Mouse (Mus musculus): Measurements from ENCODE around the gene Man1b1. TPM values are rescaled to one million over a fixed set of nuclear protein-coding genes. Genes with fewer than 3 reads are reported as not detected.
A peak's percentile ranks its signal among the peaks of the same experiment; 100 is the strongest.

Gene Man1b1
- 55.6 and 62.8 TPM in 2 replicates for polyA plus RNA-seq (2016; fragmentation: Nextera tagmentation; extraction: Ambion mirVana)

DNA sequence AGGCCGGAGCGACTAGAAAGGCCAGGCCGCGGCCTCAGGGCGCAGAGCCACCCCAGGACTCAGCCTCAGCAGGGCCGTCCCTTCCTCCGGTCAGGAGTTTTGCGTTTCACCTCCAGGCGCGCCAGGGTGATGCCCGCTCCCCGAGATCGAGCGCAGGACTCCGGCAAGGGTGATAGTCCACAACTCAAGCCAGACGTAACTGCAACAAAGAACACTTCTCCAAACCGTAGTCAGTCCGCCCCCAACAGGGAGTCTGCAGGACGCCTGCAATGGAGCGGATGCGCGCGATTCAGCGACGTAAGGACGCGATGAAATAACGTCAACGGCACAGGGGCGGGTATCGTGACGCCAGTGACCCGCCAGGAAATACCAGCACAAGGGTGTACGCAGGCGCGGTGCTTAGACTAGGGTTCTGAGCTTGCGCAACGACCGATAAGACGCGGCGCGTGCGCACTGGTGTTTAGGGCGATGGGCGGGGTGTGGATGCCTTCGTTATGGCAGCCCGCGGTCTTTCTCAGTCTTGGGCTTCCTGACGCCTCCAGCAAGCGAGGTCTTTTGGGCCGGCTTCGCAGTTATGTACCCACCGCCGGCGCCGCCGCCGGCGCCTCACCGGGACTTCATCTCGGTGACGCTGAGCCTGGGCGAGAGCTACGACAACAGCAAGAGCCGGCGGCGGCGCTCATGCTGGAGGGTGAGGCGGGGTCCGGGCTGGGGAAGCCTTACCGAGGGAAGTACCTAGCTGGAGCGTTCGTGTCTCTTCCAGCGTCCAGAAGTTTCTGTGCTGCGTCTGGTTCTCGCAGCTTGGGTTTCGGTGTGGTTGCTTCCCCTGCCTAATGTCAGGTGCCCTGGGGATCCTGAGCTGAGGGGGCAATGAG is at the start of gene Man1b1:
Gene Man1b1, plus strand, starts transcription at position 53 of the 875 bp plus-strand sequence.
- peaks cover 41% of the 10 kb centered on the region for H3K36me3 ChIP-seq
- H3K4me1 ChIP-seq: peaks cover 26% of the 10 kb centered on the region
- whole genome bisulfite sequencing: under 1% methylated on average over 78 of the region's 78 CpGs
- DNase-seq (ENCODE audit: low spot score): peak; percentile 99
- no peaks in the 10 kb centered on the region for H3K9me3 ChIP-seq (replicated peaks)
- peak within 1 kb of the TSS; percentile 94 for H3K27ac ChIP-seq (replicated peaks)
- no peaks in the 10 kb centered on the region for H3K27me3 ChIP-seq (ENCODE audit: low read depth, poor library complexity, severe bottlenecking)
- peak within 1 kb of the TSS; percentile 91 for H3K4me3 ChIP-seq

DNA sequence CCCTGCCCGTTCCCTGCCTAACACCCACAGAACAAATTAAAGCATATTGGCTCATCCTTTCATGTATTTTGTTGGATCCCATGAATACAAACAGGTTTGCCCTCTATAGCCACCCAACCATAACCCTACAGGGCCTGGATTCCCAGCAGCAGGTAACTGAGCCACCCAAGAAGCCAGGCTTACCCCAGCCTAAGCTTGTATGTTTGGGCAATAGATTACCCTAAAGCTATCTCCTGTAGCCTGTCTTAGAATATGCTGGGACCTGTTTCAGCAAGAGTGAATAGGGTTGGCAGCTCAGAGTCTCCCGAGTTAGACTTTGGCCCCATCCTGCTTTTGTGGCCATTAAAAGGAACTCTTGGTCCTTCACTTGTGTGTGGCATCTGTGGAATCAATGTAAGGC is 46.6 kb upstream of the Man1b1 start:
- H3K4me3 ChIP-seq: no peak overlapping the region
- H3K27me3 ChIP-seq (ENCODE audit: low read depth, poor library complexity, severe bottlenecking): peaks cover 44% of the 10 kb centered on the region
- H3K4me1 ChIP-seq: peaks cover 7% of the 10 kb centered on the region; the same call in 1 of the 2 replicates
- H3K36me3 ChIP-seq: peaks cover 61% of the 10 kb centered on the region
- no peaks in the 10 kb centered on the region for H3K9me3 ChIP-seq (replicated peaks)
- no peak for DNase-seq (ENCODE audit: low spot score)
- 91% methylated on average over 2 of the region's 2 CpGs for WGBS
- H3K27ac ChIP-seq (replicated peaks): no peak overlapping the region

DNA sequence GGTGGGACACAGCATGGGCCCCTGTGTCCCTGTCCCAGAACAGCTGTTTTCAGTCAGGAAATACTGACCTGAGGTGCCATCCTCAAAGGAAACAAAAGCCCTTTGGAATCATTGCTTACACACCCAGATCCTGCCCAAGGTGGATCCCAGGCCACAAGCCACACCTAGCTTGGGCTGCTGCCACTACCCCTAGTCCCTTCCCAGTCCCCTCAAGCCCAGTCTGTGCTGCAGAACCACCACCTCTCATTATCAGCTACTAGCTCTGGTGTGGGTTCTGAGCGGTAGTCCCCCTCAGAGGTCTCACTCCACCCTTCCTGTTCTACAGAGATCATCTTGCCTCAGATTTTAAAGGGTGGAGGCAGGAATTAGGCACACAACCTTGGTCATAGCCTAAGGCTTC is 45.8 kb upstream of the Man1b1 start:
- H3K36me3 ChIP-seq: peaks cover 53% of the 10 kb centered on the region
- no peak overlapping the region for H3K4me3 ChIP-seq
- WGBS: 97% methylated on average over 1 of the region's 1 CpGs
- H3K4me1 ChIP-seq: peaks cover 14% of the 10 kb centered on the region
- peaks cover 52% of the 10 kb centered on the region for H3K27me3 ChIP-seq (ENCODE audit: low read depth, poor library complexity, severe bottlenecking)
- no peaks in the 10 kb centered on the region for H3K9me3 ChIP-seq (replicated peaks)
- DNase-seq (ENCODE audit: low spot score): no peak
- no peak overlapping the region for H3K27ac ChIP-seq (replicated peaks)

DNA sequence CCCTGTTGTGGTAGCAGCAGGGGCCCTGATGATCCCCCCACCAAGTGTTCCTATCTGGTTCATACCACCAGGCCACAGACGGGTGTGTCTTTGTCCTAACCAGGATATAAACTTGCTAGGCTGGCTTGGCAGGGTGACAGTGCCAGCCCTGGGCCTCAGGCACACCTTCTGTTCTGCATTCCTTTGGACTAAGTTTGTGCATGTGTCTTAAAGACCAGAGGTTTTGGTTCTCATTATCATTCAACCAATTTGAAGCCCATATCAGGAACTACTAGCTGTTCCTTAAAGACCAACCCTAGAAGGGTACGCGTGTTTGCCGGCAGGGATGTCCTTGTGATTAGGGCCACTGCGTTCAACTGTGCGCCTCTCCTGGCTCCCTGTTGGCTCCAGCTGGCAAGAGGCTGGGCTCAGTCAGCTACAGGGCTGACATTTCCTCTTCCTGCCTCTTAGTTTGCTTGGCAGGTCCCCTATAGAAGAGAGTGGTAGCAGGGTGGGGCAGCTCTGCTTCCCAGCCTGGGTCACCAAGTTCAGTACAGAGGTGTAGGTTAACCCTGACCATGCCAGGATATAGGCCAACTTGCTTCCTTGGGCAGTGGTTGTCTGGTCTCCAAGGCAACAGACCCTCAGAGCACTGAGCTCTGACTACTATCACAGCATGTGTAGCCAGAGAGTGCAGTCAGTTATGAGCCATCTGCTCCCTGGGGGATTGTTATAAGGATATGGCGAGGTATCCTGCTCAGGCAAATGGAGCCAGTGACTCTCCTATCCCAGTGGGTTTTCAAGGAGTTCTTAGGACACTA is 45.1 kb upstream of the Man1b1 start:
- 63% methylated on average over 7 of the region's 7 CpGs for WGBS
- H3K27me3 ChIP-seq (ENCODE audit: low read depth, poor library complexity, severe bottlenecking): peaks cover 59% of the 10 kb centered on the region
- H3K27ac ChIP-seq (replicated peaks): no peak overlapping the region
- no peaks in the 10 kb centered on the region for H3K9me3 ChIP-seq (replicated peaks)
- H3K36me3 ChIP-seq: peaks cover 46% of the 10 kb centered on the region
- peaks cover 22% of the 10 kb centered on the region for H3K4me1 ChIP-seq
- DNase-seq (ENCODE audit: low spot score): no peak
- no peak overlapping the region for H3K4me3 ChIP-seq

DNA sequence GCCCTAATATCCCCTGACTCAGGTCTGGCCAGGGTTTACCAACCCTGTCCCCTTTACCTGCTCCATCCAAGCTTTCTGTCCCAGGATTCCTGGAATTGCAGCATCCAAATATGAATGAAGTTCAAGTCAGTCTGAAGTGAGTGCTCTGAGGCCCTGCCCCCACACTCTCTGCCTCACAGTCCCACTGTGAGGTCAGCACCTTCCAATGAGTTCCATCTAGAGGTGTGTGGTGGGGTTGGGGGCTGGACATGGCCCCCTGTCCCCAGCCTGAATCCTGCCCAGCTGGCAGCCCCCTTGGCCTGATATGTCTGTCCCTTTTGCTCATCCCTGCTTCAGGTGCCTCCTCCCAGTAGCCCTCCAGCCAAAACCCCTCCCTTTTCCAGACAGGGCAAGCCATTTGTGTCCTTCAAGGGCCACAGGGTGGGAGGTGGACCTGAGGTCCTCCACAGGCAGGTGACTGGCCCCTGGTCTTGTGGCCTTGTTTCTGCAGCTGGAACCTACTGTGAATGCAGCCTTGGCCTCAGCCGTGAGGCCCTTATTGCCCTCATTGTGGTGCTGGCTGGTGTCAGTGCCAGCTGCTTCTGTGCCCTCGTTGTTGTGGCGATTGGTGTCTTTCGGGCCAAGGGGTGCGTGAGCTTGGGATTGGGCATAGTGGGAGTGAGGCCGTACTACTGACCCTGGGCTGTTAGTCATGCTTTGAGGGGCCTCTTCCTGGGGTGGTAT is 44.0 kb upstream of the Man1b1 start, which contains the start of gene Tmem210:
Gene Tmem210, plus strand, starts transcription at position 219 of the 723 bp plus-strand sequence.
- 84% methylated on average over 6 of the region's 6 CpGs for WGBS

DNA sequence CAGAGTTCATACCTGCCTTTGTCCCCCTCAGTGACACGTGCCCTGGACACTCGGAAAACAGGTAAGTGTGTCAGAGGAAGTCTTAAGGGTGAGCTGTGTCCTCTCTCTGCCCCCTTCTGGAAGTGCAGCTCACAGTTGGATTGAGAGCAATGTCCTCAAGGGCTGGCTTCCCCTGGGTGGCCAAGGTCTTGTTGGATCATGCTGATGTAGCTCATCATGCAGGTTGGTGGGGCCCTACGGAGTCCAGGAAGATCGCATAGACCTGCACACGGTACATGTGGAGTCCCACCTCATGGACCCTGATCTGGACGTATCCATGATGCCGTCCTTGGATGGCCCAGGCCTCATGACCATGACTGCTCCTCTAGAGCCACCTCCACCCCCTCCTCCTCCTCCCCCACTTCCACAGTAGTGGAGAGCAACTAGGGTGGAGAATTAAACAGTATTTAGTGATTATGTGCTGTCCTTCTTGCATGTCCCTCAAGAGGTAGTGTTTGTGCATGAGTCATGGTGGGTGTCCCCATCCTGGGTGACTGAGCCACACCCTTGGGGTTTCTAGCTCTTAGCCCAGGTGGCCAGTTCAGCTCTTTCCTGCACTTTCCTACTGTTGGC is 43.3 kb upstream of the Man1b1 start:
- WGBS: 82% methylated on average over 7 of the region's 7 CpGs
- DNase-seq (ENCODE audit: low spot score): no peak
- Histone ChIP-seq H3K4me1 (peaks cover 28% of the 10 kb centered on the region), H3K27ac (replicated peaks) (no peak overlapping the region), H3K9me3 (replicated peaks) (no peaks in the 10 kb centered on the region), H3K27me3 (ENCODE audit: low read depth, poor library complexity, severe bottlenecking) (peaks cover 77% of the 10 kb centered on the region), H3K4me3 (no peak overlapping the region), H3K36me3 (peaks cover 28% of the 10 kb centered on the region)

More for the DNA sequence above, 44.0 kb upstream of the Man1b1 start, which contains the start of gene Tmem210:
- Histone ChIP-seq H3K4me1 (peaks cover 28% of the 10 kb centered on the region), H3K9me3 (replicated peaks) (no peaks in the 10 kb centered on the region), H3K27ac (replicated peaks) (no peak within 1 kb of the TSS), H3K36me3 (peaks cover 35% of the 10 kb centered on the region), H3K4me3 (0 out of 2 replicates have a peak within 1 kb of the TSS, but pooled peaks have one; percentile 7), H3K27me3 (ENCODE audit: low read depth, poor library complexity, severe bottlenecking) (peaks cover 69% of the 10 kb centered on the region)
- no peak for DNase-seq (ENCODE audit: low spot score)

DNA sequence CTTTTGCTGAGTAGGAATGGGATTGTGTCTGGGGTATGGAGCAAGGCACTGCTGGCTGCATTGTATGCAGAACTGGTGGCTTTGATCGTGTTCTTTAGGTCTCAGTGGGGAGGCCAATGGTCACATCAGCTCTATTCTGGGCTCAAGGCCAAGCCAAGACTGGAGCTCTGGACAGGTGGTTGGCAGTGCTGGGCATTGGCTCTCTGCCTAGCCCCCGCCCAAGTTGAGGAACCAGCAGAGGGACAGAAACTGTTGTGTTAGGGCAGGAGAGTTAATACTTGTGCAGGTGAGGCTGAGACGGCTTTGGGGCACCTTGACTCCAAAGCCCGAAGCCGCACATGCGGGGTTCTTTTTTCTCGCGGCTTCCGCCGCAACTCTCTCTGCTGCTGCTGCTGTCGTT is 42.5 kb upstream of the Man1b1 start, which contains the start of gene Lrrc26:
Gene Lrrc26, plus strand, starts transcription at position 265 of the 400 bp plus-strand sequence.
- Histone ChIP-seq H3K36me3 (peaks cover 20% of the 10 kb centered on the region), H3K27me3 (ENCODE audit: low read depth, poor library complexity, severe bottlenecking) (peaks cover 85% of the 10 kb centered on the region), H3K4me1 (peaks cover 28% of the 10 kb centered on the region), H3K9me3 (replicated peaks) (no peaks in the 10 kb centered on the region), H3K4me3 (peak within 1 kb of the TSS; percentile 24), H3K27ac (replicated peaks) (no peak within 1 kb of the TSS)
- no peak for DNase-seq (ENCODE audit: low spot score)
- 8% methylated on average over 11 of the region's 11 CpGs for WGBS

DNA sequence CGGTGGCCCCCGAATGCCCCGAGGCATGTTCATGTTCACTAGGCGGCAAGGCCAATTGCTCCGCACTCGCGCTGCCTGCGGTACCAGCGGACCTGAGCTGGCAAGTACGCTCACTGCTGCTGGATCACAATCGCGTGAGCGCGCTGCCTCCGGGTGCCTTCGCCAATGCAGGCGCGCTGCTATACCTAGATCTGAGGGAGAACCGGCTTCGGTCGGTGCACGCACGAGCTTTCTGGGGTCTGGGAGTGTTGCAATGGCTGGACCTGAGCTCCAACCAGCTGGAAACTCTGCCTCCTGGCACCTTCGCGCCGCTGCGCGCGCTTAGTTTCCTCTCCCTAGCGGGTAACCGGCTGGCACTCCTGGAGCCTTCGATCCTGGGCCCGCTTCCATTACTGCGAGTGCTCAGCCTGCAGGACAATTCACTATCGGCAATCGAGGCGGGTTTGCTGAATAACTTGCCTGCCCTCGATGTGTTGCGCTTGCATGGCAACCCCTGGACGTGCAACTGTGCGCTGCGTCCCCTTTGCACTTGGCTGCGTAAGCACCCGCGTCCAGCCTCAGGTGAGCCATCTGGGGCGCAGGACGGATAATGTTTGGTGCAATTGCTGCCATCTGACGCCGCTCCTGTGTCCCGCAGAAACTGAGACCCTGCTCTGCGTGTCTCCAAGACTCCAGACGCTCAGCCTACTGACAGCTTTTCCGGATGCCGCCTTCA is 41.9 kb upstream of the Man1b1 start:
- Histone ChIP-seq H3K9me3 (replicated peaks) (no peaks in the 10 kb centered on the region), H3K27me3 (ENCODE audit: low read depth, poor library complexity, severe bottlenecking) (peaks cover 91% of the 10 kb centered on the region), H3K4me3 (peak overlapping the region; percentile 24), H3K36me3 (peaks cover 14% of the 10 kb centered on the region), H3K27ac (replicated peaks) (no peak overlapping the region), H3K4me1 (peaks cover 28% of the 10 kb centered on the region)
- WGBS: 2% methylated on average over 54 of the region's 54 CpGs
- peak; percentile 26 for DNase-seq (ENCODE audit: low spot score)

DNA sequence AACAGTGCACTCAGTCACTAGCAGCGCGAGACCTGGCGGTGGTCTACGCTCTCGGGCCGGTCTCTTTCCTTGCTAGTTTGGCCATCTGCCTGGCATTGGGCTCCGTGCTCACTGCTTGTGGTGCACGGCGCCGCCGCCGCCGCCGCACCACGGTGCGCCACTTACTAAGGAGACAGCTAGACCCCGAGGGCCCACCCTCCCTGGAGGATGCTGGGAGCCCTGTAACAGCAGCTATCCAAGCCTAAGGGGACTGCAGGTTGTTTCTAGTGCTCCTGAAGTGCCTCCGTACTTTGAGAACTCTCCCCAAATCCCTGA is 41.4 kb upstream of the Man1b1 start:
- Histone ChIP-seq H3K36me3 (peaks cover 8% of the 10 kb centered on the region), H3K9me3 (replicated peaks) (no peaks in the 10 kb centered on the region), H3K27ac (replicated peaks) (no peak overlapping the region), H3K4me1 (peaks cover 28% of the 10 kb centered on the region), H3K27me3 (ENCODE audit: low read depth, poor library complexity, severe bottlenecking) (peaks cover 96% of the 10 kb centered on the region), H3K4me3 (peak overlapping the region; percentile 24)
- DNase-seq (ENCODE audit: low spot score): peak; percentile 30
- WGBS: 1% methylated on average over 18 of the region's 18 CpGs

DNA sequence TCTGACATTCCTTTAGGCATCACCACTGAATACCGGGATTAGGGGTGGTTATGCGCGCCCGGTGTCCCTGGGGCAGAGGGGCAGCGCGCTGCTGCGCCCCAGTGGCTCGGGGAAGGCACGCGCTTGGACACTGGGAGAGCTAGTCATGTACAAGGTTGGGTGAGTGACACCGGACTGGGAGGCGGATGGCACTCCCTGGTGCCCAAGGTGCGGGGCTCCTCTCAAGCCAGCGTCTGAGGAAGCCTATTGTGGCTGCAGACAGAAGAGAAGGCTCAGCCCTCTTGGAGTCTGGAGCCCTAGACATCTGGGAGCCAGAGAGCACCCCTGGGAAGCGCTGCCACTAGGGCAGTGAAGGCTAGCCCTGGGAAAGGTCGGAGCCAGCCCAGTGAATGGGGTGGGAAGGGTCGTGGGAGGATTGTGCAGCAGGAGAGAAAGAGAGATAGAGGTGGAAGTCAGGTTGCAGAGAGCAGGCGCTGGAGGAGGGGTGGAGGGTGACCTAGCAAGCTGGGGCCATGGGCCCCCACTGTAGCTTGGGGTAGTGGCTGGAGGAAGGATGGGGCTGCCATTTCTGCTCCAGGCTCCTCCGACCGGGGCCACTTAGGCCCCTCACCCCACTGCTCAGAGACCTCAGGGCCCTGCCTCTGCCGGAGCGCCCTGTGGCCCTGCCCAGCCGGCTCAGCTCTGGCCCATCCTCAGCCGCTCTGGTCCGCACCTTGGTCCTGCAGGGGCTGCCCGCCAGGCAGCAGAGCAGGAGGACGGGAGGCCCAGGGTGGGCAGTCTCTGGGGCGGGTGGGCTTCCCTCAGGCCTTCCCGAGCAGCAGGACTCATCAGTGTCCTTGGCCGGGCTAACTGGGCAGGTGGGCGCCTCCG is 40.7 kb upstream of the Man1b1 start:
- peaks cover 100% of the 10 kb centered on the region for H3K27me3 ChIP-seq (ENCODE audit: low read depth, poor library complexity, severe bottlenecking)
- peak; percentile 23 for DNase-seq (ENCODE audit: low spot score)
- H3K4me1 ChIP-seq: peaks cover 28% of the 10 kb centered on the region
- peaks cover 2% of the 10 kb centered on the region; the same call in 1 of the 2 replicates for H3K36me3 ChIP-seq
- WGBS: 7% methylated on average over 32 of the region's 32 CpGs
- H3K27ac ChIP-seq (replicated peaks): no peak overlapping the region
- no peaks in the 10 kb centered on the region for H3K9me3 ChIP-seq (replicated peaks)
- peak overlapping the region; percentile 45 for H3K4me3 ChIP-seq

All from midbrain, embryonic 10.5 days (tissue).